Mouse (Mus musculus) megakaryocyte, embryonic 14.5 days (primary cell): ENCODE results near the gene Lrr1. TPM values are rescaled to one million over a fixed set of nuclear protein-coding genes. Genes with fewer than 3 reads are reported as not detected.

Experiments
- H3K27me3 ChIP-seq: replicated peaks from 2 replicates; pipeline ENCODE3; 2012; ENCODE audit warnings: inconsistent platforms
- H3K36me3 ChIP-seq: replicated peaks from 2 replicates; pipeline ENCODE3; 2012; ENCODE audit warnings: low read length, inconsistent platforms, mixed read lengths
- H3K4me1 ChIP-seq: 2 replicates; pipeline ENCODE4 v1.6.1; 2012; ENCODE audit warnings: inconsistent platforms
- H3K4me3 ChIP-seq: replicated peaks from 2 replicates; pipeline ENCODE3; 2012; ENCODE audit warnings: moderate library complexity, mild to moderate bottlenecking, inconsistent platforms
- H3K9me3 ChIP-seq: 2 replicates; pipeline ENCODE4 v1.6.1; 2012; ENCODE audit warnings: inconsistent platforms
- FLI1 ChIP-seq: IDR thresholded peaks from 2 replicates; pipeline ENCODE4 v1.6.1; 2012; ENCODE audit warnings: low read length, inconsistent platforms, mixed read lengths
- GATA1 ChIP-seq: IDR thresholded peaks from 3 replicates; pipeline ENCODE4 v1.6.1; 2012; ENCODE audit warnings: mixed read lengths, low read length, inconsistent platforms, borderline replicate concordance
- polyA plus RNA-seq: library from polyadenylated mRNA; stranded (reverse); fragments of >175 nt; gene quantifications from 2 replicates; pipeline ENCODE4 v1.2.3, GENCODE M21; 2012; ENCODE audit warnings: low replicate concordance; ENCODE audit not compliant: insufficient read depth

The Lrr1 gene
- polyA plus RNA-seq, 1 experiment, result 14.7 TPM

GRCm38 (mm10) chr12:69198164-69198535, 29.5 kb downstream of the Lrr1 start, which contains the start of gene Dnaaf2:
Dnaaf2 (minus strand) TSS chr12:69198429.
- Histone ChIP-seq H3K4me1 (peaks cover 28% of the 10 kb centered on the region), H3K27me3 (no peaks in the 10 kb centered on the region), H3K4me3 (peak within 1 kb of the TSS; percentile 97), H3K9me3 (no peaks in the 10 kb centered on the region), H3K36me3 (peaks cover 38% of the 10 kb centered on the region)
- no peak for TF ChIP-seq FLI1
- no peak for TF ChIP-seq GATA1

- Histone ChIP-seq H3K27me3 (no peaks in the 10 kb centered on the region), H3K4me3 (peak overlapping the region; percentile 59), H3K4me1 (peaks cover 27% of the 10 kb centered on the region), H3K9me3 (no peaks in the 10 kb centered on the region), H3K36me3 (peaks cover 43% of the 10 kb centered on the region)
- TF ChIP-seq FLI1 (no peak), GATA1 (no peak)
These were observed 30.4 kb downstream of the Lrr1 start for GRCm38 (mm10) chr12:69198985-69199384.

- peaks cover 70% of the 10 kb centered on the region for H3K36me3 ChIP-seq
These were observed 35.6 kb downstream of the Lrr1 start, which contains the start of gene Gm49384 for GRCm38 (mm10) chr12:69204052-69204833. Gm49384 (minus strand) TSS chr12:69204267.

GRCm38 (mm10) chr12:69207396-69207795, 38.8 kb downstream of the Lrr1 start:
- H3K4me3 ChIP-seq, result no peak overlapping the region
- TF ChIP-seq GATA1 (no peak), FLI1 (no peak)
- H3K36me3 ChIP-seq, result peaks cover 68% of the 10 kb centered on the region
- no peaks in the 10 kb centered on the region for H3K27me3 ChIP-seq
- H3K4me1 ChIP-seq, result no peaks in the 10 kb centered on the region
- H3K9me3 ChIP-seq, result no peaks in the 10 kb centered on the region

More at GRCm38 (mm10) chr12:69204052-69204833, 35.6 kb downstream of the Lrr1 start, which contains the start of gene Gm49384:
- H3K4me3 ChIP-seq, result no peak within 1 kb of the TSS
- peaks cover 5% of the 10 kb centered on the region for H3K4me1 ChIP-seq
- no peaks in the 10 kb centered on the region for H3K9me3 ChIP-seq
- TF ChIP-seq GATA1 (no peak), FLI1 (no peak)
- H3K27me3 ChIP-seq, result no peaks in the 10 kb centered on the region

- peaks cover 65% of the 10 kb centered on the region for H3K36me3 ChIP-seq
- H3K27me3 ChIP-seq, result no peaks in the 10 kb centered on the region
- H3K9me3 ChIP-seq, result no peaks in the 10 kb centered on the region
- TF ChIP-seq GATA1 (no peak), FLI1 (no peak)
- H3K4me3 ChIP-seq, result no peak overlapping the region
- no peaks in the 10 kb centered on the region for H3K4me1 ChIP-seq
These were observed 39.3 kb downstream of the Lrr1 start for GRCm38 (mm10) chr12:69207926-69208325.

- H3K4me3 ChIP-seq, result no peak overlapping the region
- no peaks in the 10 kb centered on the region for H3K9me3 ChIP-seq
- H3K4me1 ChIP-seq, result no peaks in the 10 kb centered on the region
- H3K36me3 ChIP-seq, result peaks cover 64% of the 10 kb centered on the region
- no peaks in the 10 kb centered on the region for H3K27me3 ChIP-seq
- no peak for TF ChIP-seq FLI1
- TF ChIP-seq GATA1, result no peak
These were observed 39.9 kb downstream of the Lrr1 start for GRCm38 (mm10) chr12:69208520-69208919.

- TF ChIP-seq GATA1 (no peak), FLI1 (no peak)
- no peaks in the 10 kb centered on the region for H3K4me1 ChIP-seq
- H3K36me3 ChIP-seq, result peaks cover 75% of the 10 kb centered on the region
These were observed 41.7 kb downstream of the Lrr1 start for GRCm38 (mm10) chr12:69210056-69210979.

GRCm38 (mm10) chr12:69211057-69211456, 42.4 kb downstream of the Lrr1 start:
- H3K36me3 ChIP-seq, result peaks cover 80% of the 10 kb centered on the region
- H3K9me3 ChIP-seq, result no peaks in the 10 kb centered on the region
- no peak for TF ChIP-seq GATA1
- no peak for TF ChIP-seq FLI1
- H3K4me3 ChIP-seq, result no peak overlapping the region
- no peaks in the 10 kb centered on the region for H3K4me1 ChIP-seq
- no peaks in the 10 kb centered on the region for H3K27me3 ChIP-seq

More at GRCm38 (mm10) chr12:69210056-69210979, 41.7 kb downstream of the Lrr1 start:
- H3K9me3 ChIP-seq, result no peaks in the 10 kb centered on the region
- no peak overlapping the region for H3K4me3 ChIP-seq
- no peaks in the 10 kb centered on the region for H3K27me3 ChIP-seq

GRCm38 (mm10) chr12:69213186-69213777, 44.7 kb downstream of the Lrr1 start:
- TF ChIP-seq GATA1, result no peak
- TF ChIP-seq FLI1, result no peak
- no peaks in the 10 kb centered on the region for H3K27me3 ChIP-seq
- no peaks in the 10 kb centered on the region for H3K9me3 ChIP-seq
- no peaks in the 10 kb centered on the region for H3K4me1 ChIP-seq
- H3K4me3 ChIP-seq, result no peak overlapping the region
- peaks cover 80% of the 10 kb centered on the region for H3K36me3 ChIP-seq

GRCm38 (mm10) chr12:69214393-69214792, 45.8 kb downstream of the Lrr1 start:
- Histone ChIP-seq H3K27me3 (no peaks in the 10 kb centered on the region), H3K4me3 (no peak overlapping the region), H3K36me3 (peaks cover 82% of the 10 kb centered on the region), H3K9me3 (no peaks in the 10 kb centered on the region), H3K4me1 (no peaks in the 10 kb centered on the region)
- TF ChIP-seq FLI1 (no peak), GATA1 (no peak)
